Mouse (Mus musculus) adrenal gland, postnatal 10 days (tissue): ENCODE measurements around the gene Piezo1. TPM values are rescaled to one million over a fixed set of nuclear protein-coding genes. Genes with fewer than 3 reads are reported as not detected.

Experiments used
- DNase-seq: peaks from one replicate; pipeline ENCODE4 v3.0.0; 2021; ENCODE audit warnings: mixed read lengths
- total RNA-seq, 2 experiments: library from RNA; stranded (reverse); gene quantifications; 2 replicates each; pipeline ENCODE4 v1.2.3; 2021

Gene Piezo1
- total RNA-seq, 2 experiments from 2014 or later, result 31.5 to 41.5 TPM

DNA sequence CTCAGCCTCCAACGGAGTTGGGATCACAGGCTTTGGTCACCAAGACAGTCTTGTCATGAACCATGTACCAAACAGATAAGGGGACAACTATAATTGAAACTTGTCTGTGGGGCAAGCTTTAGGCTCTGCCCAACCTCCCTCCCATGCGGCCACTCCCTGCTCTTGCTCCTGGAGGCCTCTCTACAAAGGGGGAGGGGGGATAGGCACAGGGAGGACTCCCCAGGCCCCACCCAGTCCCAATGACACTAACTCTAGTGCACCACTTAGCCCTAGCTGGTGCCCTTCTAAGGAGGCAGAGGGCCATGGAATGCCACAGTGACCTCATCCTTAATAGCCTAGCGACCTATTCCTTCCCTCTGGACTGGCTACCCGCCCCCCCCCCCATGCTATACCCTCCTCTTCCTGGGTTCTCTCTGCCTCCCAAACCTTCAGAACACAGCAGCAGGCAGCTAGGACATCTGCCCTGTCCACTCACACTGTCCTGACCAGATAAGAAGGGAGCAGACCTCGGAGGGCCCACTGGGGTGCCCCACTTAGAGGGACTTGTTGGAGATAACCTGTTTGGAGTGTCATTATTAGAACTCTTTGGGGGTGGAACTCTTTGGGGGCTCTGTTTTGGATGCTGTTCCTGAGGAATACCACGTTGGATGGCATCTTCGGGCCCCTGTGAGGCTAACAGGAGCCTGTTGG, 4.9 kb downstream of the Piezo1 start:
- DNase-seq, result no peak

- DNase-seq, result no peak
These were observed 7.0 kb downstream of the Piezo1 start for GRCm38 (mm10) chr8:122544138-122544537.

- DNase-seq, result no peak
These were observed 12.6 kb downstream of the Piezo1 start for GRCm38 (mm10) chr8:122538310-122539076.

DNA sequence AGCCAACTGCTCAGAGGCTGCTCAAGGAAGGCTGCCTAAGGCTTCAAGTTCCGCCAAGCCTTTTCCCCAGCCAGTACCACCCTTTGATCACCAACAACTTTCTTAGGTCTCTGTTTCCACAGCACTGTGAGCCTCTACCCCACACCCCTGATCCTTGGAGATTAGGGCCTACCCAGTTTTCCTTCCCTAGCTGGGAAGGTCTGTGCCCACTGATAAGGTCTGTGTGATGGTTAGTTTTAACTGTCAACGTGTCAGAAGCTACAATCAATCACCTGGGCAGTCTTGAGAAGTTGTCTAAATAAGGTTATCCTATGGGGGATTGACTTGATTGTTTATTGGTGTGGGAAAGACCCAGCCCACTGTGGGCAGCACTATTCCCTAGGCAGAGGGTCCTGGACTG, 13.3 kb downstream of the Piezo1 start:
- DNase-seq, result no peak

- no peak for DNase-seq
These were observed 14.1 kb downstream of the Piezo1 start for GRCm38 (mm10) chr8:122537033-122537432.

DNA sequence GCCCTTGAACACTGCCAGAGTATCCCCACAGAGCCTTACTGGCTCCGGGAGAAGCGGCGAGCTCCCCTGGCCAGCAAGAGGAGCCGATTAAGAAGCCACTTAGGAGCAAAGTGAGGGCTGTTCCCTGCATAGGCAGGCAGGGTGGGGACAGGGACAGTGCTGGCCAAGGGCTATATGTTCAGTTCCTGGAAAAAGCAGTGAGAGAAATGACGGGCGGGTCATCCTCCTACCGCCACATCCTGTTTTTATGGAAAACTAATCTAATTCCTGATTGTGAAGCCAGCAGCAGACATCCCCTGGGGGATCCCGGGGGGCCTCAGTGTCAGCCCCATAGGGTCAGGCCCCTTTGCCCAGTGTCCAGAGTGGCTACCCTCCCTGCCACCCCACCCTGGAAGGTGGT, 19.8 kb downstream of the Piezo1 start:
- no peak for DNase-seq

DNA sequence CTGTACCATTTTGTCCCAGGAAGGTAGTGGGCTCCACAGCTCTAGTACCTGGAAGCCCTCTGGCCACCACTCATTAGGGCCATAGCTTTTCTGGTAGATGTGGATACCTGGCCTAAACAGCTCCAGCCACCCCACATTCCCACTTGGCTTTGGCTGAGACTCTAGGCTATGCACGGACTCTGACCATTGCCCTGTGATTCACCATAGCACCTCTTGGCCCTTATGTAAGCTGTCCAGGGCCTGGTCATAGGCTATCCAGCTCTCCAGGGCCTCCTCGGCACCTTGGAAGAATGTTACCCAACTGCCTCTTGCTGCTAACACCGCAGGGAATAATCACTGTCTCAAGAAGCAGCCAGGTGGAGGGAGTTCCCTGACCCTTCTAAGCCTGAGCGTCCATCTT, 22.0 kb downstream of the Piezo1 start:
- DNase-seq, result no peak

- no peak for DNase-seq
These were observed 23.2 kb downstream of the Piezo1 start for GRCm38 (mm10) chr8:122527937-122528336.

DNA sequence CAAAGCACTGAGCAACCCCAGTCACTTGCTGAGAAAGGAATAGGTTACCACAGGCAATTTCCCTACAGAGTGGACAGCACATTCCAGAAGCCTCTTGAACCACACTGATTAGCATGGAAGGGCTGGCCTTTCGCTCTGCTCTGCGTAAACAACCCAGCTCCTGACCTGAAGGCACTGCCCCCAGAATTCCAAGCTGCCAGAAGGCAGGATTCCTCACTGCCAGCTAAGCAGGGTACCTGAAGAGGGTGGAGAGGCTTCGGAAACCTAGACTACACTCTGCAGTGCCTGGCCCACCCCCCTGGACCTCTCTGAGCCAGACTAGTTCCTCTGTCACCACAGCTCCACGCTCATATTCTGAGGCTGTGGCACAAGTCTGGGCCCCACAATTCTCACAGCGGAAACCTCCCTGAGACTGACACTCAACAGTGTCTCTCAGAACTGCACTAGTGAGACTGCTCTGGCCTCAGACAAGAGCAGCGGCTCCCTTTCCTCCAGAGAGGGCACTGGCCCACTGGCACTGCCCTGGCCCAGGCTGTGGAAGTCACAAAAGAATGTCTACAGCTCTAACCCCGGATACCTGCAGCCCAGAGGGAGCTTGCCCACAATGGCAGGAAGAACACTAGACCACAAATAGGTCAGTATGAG, 24.5 kb downstream of the Piezo1 start:
- no peak for DNase-seq

DNA sequence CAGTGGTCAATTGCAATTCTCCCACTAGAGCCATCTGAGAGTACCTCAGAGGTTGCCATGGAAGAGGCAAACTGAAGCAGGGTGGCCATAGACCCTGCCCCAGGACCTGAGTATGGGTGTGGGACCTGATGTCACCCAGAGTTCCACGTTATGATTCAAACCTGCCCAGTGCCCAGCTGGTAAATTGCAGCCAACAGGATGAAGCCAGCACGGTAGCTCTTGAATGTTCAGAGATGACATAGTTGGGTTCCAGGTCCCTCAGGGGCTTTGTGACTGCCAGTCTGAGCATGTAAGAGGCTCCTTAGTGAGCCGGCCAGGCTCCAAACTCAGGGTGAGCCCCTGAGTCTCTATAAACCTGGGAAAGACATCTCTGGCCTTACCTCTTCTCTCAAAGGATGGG, 25.0 kb downstream of the Piezo1 start:
- no peak for DNase-seq

- no peak for DNase-seq
These were observed 26.1 kb downstream of the Piezo1 start for GRCm38 (mm10) chr8:122525004-122525403.

DNA sequence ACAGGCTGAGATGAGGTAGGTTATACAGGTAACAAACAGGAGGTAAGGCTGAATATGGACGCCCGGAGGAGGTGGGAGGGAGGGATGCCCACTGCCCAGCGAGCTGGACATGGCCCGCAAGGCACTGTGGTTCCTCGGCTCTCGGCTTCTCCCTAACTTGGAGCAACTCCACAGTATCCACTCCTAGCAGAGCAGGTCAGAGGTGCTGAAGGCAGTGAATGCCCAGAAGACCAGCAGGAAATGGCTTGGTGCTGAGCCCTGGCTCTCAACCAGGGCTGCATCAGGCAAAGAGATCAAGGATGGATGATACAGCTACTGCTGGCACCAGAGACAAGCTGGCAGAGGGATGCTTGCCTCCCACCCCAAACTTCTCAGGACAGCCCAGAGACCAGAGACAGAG, 26.6 kb downstream of the Piezo1 start:
- DNase-seq, result peak; percentile 51

- peak; percentile 49 for DNase-seq
These were observed 27.3 kb downstream of the Piezo1 start for GRCm38 (mm10) chr8:122523652-122524360.

DNA sequence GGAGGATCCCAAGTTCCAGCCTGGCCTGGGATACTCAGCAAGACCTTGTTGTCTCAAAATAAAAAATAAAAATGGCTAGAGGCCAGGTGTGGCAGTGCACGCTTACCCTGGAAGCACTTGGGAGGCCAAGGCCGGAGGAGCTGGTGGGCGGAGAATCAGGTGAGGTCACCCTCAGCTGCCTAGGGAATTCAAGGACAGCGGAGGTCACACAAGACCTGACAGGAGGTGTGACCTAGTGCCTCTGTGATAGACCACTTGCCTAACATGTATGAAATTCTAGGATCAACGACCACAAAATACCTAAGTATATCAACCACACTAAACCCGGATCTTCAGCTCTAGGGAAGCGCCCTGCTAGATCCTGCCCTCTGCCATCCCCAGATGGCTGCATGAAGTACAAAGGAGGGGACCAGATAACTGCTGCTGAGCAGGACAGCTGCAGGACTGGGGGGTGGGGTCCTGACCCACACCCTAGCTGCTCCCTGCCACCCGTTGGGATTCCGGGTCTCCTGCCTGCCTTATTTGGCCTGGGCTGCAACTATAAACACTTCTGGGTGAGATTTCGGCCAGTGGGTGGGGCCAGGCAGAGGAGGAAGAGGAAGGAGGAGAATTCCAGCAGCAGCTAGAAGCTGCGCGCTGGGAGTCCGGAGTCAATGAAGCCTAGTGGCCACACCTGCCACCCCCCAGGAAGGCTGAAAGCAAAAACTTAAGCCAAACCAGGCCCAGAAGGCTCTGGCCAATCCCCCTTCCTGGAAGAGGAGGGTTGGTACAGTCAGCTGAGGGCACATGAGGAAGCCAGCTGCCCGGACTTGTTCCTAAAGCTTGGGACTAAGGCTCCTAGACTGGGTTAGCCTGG, 28.1 kb downstream of the Piezo1 start:
- peak; percentile 54 for DNase-seq

- no peak for DNase-seq
These were observed 30.5 kb downstream of the Piezo1 start for GRCm38 (mm10) chr8:122520611-122521010.

DNA sequence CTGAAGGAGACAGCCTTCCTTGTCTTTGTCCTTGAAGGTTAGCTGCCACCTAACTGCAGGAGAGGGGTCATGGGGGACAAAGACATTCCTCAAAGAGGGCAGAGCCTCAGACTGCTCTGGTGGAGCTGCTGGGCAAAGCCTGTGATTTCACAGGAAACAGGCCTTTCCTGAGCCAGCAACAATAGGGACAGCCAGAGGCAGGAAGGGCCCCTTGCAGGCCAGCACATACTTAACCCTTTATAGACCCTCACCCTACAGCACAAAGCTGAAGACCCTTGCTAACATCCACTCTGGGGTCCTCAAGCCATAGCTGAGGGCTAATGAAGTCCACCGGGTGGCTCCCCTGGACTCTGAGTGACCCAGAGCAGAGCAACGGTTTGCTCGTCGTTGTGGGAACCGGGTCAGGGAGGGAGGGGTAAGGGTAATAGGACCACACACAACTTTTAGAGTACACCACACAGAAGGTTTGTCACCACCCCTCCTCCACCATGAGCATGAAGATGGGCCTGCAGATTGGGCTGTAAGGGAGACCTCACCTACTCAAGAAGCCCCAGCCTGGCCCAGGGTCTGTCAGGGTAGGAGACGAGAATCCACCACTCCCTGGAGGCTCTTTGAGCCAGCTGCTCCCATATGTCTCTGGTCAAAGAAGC, 33.5 kb downstream of the Piezo1 start:
- DNase-seq, result peak; percentile 38

GRCm38 (mm10) chr8:122515699-122516098, 35.4 kb downstream of the Piezo1 start:
- no peak for DNase-seq

DNA sequence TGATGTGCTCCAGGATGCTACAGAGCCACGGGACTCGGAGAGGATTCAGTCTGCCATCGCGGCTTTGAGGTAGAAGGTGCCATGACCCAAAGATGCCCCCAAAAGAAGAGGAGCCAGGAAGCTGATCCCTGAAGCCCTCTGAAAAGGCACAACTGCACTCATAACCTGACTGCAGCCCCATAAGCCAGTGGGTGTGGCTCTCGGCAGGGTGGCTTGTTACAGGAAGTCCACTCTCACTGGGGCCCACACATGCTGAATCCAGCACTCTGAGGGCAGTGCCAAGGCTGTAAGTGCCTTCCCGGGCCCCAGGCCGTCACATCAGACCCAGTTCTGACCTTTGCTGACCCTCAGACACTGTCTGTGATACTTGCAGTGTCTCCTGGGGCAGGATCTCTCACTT, 38.7 kb downstream of the Piezo1 start:
- DNase-seq, result no peak

GRCm38 (mm10) chr8:122511552-122511951, 39.6 kb downstream of the Piezo1 start:
- no peak for DNase-seq

- peak; percentile 88 for DNase-seq
These were observed 50.3 kb downstream of the Piezo1 start for GRCm38 (mm10) chr8:122500856-122501255.

DNA sequence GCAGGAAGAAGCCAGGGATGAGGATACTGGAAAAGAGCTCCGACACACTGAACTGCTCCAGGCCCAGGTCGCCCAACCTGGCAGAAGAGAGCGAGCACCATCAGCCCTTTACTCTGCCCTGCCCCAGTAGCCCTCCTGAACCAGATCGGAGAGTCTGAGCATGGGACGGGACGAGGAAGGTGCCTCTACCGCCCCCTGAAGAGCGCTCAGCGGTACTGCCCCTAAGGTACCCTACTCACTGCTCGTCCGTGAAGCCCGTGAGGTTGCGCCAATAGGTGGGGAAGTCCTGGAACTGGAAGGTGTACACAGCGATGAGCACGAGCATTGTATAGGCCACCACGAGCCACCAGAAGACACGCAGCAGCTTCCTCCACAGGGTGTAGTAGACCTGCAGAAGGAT, 53.2 kb downstream of the Piezo1 start:
- no peak for DNase-seq
